Mouse (Mus musculus) embryonic fibroblast, embryonic 13.5 days (primary cell): Measurements from ENCODE around the gene Aif1.

Source experiments
- CTCF ChIP-seq: IDR thresholded peaks from 2 replicates; pipeline ENCODE4 v1.5.1; 2011; ENCODE audit warnings: mild to moderate bottlenecking, control low read depth, low read length, moderate library complexity, borderline replicate concordance; ENCODE audit not compliant: insufficient read depth
- POLR2A ChIP-seq: IDR thresholded peaks from 2 replicates; pipeline ENCODE4 v1.6.1; 2011; ENCODE audit warnings: low read depth, mild to moderate bottlenecking, control low read depth, low read length, moderate library complexity

- TF ChIP-seq CTCF (no peak), POLR2A (peak; percentile 89)
Observed at GRCm38 (mm10) chr17:35126206-35126611, 49.7 kb downstream of the Aif1 start, which contains the start of gene D17H6S53E.
